Mouse (Mus musculus) thymus, postnatal 25 days (tissue): ENCODE results near the gene Abhd17c.

Source experiments
- DNase-seq: peaks from one replicate; pipeline ENCODE4 v3.0.0; 2022

The Abhd17c gene

DNA sequence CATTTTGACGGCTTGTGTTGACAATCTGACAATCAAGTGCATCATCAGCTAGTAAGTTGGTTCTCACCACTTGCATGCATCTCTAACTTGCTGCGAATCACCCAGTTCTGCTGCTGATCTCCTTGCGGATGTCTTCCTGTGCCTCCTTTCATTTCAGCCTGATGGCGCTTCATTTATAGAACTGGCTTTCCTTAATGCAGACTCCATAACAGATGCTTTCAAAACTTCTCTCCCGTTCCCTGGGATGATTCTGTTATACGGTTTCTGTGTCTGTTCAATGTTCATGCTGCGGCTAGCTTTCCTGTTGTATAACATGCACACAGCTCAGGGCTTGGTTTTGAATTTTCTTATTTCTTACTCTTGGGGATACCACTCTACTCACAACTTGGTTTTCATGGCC, 91.9 kb downstream of the Abhd17c start:
- DNase-seq, result no peak
